Mouse (Mus musculus): ENCODE data around the gene Mrps33. TPM values are rescaled to one million over a fixed set of nuclear protein-coding genes. Genes with fewer than 3 reads are reported as not detected.

The Mrps33 gene
- total RNA-seq (2021): 100 to 1,000 TPM; 108 to 110 TPM
- long read RNA-seq, experiment 1, transcript Mrps33-201 (3 exons, 1,107 nt): major isoform, 72 of 80 reads
- long read RNA-seq, experiment 1, partial matches to known transcripts: 1 of 80 reads
- long read RNA-seq, experiment 1, other reads (novel, unspliced or antisense): 3 of 80 reads
- long read RNA-seq, experiment 2, transcript Mrps33-202 (3 exons, 500 nt): minor isoform, 8 of 232 reads
- long read RNA-seq, experiment 2, transcript Mrps33-201 (3 exons, 1,107 nt): major isoform, 214 of 232 reads
- long read RNA-seq, experiment 2, partial matches to known transcripts: 3 of 232 reads
- long read RNA-seq, experiment 2, other reads (novel, unspliced or antisense): 7 of 232 reads

DNA sequence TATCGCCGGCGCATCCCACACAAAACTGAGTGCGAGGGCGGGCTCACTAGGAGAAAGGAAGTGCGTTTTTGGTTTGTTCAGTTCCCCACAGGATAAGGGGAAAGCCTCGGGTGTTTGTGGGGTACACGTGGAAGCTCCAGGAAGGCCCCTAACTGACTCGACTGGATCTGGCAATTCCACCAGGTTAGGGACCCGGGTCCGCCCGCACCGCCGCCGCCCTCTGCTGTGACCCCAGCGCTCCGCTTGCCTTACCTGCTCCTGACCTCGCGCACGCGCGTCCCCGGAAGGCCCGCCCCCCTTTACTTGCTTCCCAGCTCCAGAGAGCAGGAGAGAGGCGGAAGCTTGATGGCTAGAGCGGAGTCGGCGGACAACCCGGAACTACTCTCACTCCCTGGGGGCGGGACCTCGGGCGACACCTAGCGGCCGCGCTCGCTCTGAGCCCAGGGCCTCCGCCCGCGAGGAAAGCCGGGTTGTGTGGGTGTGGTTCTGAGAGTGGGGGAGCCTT, at the start of gene Mrps33:
Gene Mrps33 (minus strand): TSS at position 377 of the 505 bp plus-strand sequence.
- DNase-seq (ENCODE audit: low spot score in 2 of 2): peak; percentile 94 to 97

DNA sequence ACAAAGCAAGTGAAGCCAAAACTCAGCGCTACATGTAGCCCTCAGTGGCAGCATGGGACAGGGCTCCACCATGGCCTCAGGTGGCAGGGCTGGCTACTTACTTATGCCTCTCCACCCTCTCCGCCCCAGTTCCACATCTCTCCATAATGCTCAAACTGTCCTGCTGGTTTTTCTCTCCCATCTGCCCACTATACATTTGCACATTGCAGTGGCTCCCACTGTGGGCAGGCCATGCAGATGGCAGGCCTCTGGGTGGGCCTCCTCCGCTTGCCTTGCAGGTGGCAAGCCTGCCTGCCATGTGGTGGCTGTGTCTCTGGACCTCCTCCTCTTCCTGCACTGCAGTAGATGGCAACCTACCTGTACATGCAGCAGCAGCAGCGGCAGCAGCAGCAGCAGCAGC, 38.9 kb upstream of the Mrps33 start:
- no peak for DNase-seq (ENCODE audit: low spot score in 2 of 2)

DNA sequence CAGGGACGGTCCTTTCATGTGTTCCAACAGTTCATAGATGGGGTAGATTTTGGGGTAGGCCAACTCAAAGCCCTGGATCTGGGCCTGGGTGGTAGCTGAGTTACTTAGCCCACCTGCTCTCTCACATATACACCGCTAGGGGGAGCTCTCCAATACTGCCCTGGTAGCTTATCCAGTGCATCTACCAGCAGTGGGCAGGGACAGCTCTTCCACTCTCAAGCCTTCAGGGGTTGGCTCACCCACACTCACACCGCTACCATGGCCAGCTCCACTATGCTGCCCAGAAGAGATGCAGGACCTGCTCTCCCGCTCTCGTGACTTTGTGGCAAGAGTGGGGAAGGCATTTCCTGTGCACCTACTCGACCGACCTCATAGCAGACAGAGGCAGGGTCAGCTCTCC, 38.0 kb upstream of the Mrps33 start:
- DNase-seq (ENCODE audit: low spot score in 2 of 2): no peak

DNA sequence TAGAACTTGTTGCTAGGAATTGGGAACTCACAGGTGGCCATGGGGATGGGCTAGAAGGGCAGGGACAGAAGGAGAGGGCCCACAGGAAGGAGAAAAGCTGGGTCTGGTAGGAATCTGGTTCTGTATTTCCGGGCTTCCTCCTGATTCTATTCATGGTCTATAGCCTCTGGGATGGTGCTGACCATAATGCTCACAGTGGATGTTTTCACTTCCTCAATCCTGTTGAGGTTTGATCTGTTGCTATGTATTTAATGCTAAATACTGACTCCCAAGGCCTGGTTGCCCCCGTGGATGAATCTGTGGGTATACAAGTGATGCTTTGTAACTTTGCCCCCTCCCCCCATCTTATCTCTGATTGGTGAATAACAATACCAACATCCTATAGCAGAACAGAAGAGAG, 36.8 kb upstream of the Mrps33 start:
- no peak for DNase-seq (ENCODE audit: low spot score in 2 of 2)

DNA sequence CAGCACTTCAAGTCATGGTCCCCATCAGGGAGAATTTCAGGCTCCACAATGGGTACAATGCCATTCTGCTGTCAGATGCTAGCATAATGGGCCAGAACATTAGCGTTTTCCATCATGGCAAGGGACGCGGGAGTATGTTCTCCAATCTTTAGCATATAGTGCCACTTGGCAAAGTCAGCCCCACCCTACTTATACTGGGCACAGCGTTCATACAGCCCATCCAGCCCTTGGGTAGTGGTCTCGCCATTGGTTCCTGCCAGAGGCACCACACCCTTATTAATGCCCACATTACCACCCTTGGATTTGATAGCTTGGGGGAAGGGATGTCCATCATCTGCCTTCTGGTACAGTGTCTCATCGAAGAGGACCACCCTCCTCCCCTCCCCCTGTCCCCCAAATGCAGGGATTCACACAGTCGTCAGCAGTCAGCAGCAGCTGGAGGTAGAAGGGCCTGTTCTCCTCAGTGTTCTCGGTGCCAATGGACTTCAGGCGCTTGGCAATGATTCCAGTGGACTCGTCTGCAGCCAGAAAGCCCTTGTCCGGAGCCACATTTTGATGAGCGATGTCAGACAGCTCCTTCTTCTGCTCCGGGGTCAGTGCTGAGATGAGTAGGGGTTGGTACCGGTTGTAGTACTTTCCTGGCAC, 33.0 kb upstream of the Mrps33 start:
- DNase-seq (ENCODE audit: low spot score in 2 of 2): no peak

DNA sequence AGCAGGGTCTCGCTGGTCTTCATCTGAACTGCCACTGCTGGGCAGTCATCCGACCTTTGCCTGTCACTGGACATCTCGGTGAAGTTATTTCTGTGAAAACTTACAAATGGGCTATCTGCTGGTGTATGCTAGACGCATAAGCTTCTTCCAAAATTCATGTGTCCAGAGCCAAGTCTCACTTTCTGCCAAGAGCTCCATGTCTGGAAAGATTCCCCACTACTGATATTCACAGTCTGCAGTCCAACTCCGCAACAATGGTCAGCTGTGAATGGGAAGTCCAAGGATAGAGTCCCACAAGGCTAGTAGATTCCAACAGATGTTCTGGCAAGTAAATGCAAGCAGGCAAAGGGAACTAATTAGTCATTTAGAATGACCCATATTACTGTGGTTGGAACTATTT, 17.9 kb upstream of the Mrps33 start:
- DNase-seq (ENCODE audit: low spot score in 2 of 2): no peak

DNA sequence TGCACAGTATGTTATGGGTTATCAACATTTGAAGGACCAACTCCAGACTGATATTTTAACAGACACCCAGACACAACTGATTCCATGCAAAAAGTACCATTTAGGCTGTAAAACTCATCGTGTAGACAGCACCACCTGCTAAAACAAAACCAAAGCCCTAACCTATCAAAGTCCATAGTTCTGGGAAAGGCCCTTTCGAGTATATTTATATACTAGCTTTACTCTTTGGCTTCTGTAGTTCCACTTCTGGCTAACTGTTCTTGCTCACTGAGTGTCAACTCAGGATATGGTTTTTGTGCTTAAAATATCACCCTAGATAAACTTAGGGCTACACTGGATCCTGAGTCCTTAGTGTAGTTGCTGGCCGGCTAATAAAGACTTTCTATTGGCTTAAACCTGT, 10.5 kb upstream of the Mrps33 start:
- no peak for DNase-seq (ENCODE audit: low spot score in 2 of 2)

DNA sequence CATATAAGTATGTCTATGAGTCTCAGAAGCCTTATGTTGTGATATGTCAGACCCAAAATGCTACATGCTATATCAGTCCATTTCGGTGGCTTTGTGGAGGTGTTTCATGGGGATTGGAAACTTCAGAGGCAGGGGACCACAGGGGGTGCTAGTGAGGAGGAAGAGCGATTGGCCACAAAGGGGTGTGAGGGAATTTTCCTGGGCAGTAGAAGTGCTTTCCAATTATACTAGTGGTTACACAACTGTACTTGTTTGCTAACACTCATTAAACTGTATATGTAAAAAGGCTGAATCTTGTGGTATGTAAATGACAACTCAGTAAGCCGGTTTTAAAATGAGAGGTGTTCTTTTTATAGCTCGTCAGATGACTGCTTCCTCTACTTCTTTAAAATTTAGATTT, 8.1 kb upstream of the Mrps33 start:
- no peak for DNase-seq (ENCODE audit: low spot score in 2 of 2)

DNA sequence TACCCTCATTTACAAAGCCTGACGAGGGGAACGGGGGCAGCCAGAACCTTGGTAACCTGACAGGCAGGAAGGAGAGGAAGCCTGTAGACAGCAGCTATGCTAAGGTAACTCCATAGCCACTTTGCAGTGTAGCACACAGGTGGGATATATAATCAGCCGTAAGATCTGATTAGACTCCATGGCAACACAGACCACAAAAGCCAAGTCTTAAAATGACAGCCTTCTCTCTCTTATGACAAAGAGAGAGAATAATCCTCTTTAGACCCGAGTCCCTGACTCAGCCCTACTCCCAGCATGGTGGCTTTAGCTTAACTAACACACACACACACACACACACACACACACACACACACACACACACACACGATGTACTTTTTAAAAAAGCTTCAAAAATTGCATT, 2.3 kb downstream of the Mrps33 start:
- DNase-seq (ENCODE audit: low spot score in 2 of 2): no peak

DNA sequence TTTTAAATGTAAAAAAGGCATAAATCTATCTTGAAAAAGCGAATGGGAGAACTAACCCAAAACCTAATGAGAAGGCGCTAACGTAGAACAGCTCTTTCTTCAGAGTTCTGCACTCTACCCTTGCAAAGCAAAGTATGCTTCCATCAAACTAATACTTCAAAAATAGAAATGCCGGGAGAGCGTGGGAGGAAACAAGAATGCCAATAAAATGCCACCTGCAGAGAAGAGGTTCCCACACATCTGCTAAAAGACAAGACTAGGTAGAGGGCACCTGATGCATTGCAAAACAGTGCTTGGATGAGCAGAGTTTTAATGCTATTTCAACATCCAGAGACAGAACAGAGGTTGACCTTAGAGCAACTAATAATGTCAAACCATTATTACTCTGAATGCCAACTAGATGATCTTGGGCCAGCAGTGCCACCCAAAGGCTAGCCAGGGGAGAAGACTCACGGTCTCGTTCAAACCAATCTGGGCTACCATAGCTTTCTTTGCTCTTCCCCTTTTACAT, 3.7 kb downstream of the Mrps33 start:
- DNase-seq (ENCODE audit: low spot score in 2 of 2): no peak

DNA sequence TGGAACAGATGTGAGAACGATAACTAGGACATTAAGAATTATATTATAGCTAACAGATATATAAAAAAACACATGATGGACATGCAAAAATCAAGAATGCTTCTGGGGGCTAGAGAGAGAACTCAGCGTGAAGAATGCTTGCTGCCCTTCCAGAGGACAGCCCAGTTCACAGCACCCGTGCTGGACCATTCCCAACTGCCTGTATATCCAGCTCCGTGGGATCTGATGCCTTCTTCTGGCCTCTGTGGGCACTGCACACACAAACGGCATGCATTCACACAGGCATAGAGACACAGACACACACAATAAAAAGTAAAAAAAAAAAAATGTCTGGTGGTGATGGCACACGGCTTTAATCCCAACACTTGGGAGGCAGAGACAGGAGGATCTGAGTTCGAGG, 4.5 kb downstream of the Mrps33 start:
- DNase-seq (ENCODE audit: low spot score in 2 of 2): no peak

DNA sequence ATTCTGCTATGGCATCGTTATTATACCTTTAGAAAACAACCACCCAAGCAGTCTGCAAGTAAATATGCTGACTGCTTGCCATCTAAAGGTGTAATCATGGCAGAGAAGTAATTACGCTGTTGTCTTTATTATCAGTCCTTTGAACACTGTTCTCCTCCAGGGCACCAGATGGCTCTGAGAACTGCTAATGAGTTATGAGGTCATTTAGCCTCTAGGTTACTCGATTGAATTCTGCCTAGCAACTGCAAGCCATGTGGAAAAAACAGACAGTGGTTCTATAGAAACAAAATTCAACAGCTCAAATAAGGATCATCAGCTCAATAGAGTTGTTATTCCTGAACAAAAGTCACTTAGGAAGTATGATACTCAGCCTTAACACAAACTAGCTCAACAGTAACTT, 4.9 kb downstream of the Mrps33 start:
- DNase-seq (ENCODE audit: low spot score in 2 of 2): no peak

DNA sequence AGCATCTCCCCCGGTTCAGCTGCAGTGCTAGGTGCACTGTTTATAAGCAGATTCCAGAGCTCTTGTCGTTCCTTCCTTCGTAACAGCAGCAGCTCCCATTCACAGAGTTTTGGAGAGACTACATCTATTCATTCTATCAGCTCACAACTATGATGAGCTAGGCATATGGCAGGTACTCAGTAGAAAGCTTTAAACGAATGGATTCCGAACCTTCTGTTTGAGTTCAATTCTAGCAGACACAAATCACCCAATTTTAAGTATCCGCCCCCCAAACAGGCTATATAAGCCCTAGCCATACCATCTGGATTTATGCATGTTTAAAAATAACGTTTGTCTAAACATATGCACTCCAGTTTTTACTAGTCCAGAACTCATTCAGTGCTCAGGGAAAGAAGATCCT, 9.8 kb downstream of the Mrps33 start:
- DNase-seq (ENCODE audit: low spot score in 2 of 2): no peak

DNA sequence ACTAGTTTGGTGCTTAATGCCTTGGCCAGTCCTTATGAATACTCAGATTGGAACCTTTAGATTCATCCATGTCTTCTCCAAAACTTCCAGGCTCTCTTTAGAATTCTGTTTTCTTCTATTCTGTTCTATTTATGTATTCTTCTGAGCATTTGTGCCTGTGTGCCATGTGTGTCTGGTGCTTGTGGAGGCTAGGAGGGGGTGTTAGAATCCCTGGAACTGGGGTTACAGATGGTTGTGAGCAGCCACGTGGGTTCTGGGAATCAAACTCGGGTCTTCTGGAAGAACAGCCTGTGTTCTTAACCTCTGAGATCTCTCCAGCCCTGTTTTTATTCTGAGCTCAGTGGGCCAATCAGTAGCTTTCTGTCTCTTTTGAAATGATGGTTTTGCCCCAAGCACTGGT, 13.7 kb downstream of the Mrps33 start:
- peak in 1 of 2 experiments; percentile 37 for DNase-seq (ENCODE audit: low spot score in 2 of 2)

DNA sequence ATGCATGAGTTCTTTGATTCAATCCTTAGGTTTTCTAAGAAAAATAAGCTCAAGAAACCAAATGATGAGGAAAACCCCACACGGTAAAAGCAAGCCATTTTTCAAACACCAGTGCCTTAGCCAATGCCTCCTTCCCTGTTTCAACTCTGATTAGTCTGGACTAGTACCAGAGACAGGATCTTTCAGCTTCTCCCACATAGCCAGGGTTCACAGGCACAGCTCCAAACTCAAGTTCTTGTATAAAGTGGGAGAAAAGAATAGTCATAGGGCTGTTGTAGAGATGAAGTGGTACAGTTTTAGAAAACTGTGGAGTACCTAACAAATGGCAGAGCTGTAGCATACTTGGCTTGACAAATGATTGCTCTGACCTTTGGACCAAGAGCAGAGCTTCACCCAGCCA, 14.6 kb downstream of the Mrps33 start:
- DNase-seq (ENCODE audit: low spot score in 2 of 2): no peak

DNA sequence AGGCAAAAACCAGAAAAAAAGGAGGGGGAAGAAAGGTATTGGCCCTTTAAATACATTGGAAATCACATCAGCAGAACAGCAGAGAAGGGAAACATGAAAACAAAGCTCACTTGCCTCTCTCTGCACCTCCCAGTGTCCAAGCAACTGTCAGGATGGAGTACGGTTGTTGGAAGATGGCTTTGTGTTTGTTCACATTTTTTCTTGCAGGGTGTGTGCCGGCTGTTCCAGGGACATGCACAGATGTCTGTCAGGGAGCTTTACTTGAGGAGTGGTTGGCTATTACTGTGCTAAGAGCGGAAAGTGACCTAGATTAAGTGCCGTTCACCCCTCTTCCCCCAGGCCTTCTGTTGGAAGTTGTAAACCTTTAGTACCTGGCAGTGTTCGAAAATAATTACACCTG, 19.0 kb downstream of the Mrps33 start:
- DNase-seq (ENCODE audit: low spot score in 2 of 2): no peak

DNA sequence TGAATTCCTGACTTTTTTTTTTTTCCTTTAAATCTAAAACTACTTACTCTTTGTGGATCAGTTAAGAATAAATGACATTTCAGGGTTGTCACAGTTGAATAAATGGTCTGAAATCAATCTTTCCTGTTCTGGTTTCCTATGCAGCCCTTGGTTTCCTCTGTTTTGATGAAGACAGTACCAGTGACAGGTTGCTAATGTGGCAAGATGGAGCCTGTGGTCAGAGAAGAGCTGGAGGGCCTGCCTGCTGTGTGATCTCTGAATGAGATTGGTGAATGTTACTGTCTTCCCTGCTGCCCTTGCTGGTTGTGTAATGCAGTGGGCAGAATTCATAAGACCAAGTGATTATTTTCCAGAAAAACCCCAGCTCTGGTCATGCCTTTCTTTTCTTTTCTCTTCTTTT, 22.4 kb downstream of the Mrps33 start:
- DNase-seq (ENCODE audit: low spot score in 2 of 2): no peak

DNA sequence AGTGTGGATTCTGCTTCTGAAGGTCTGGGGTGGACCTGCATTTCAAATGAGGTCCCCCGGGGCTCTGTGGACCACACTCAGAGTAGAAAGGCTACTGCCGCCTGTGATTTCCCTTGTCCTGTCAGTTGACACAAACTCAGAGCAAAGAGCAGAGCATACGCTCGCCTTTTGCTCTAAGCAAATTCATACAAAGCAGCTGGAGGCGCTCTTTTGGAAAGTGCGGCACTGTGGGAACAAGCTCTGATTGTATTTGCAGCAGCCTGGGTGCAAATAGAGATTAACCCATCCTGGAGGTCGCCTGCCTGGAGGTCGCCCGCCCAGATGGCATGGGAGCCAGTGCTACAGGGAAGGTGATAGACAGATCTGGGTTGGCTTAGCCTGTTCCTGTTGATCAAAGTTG, 23.0 kb downstream of the Mrps33 start:
- DNase-seq (ENCODE audit: low spot score in 2 of 2): no peak

DNA sequence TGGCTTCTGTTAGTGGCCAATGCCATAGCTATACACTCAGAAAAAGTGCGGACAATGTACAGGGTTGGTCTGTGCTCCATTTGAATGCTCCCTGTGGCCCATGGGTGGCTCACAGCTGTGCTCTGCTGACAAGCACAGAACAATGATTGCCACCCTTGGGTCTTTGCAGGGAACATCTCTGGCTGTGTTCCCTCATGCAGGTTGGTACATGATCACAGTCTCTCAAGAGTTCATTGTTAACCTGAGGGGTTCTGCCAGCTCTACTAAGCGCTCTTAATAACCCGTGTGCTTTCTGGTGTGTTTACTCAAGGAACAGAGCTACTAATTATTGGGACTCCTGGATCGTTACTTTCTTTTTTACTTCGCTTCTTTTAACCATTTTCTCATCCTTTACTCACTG, 24.8 kb downstream of the Mrps33 start:
- DNase-seq (ENCODE audit: low spot score in 2 of 2): no peak

DNA sequence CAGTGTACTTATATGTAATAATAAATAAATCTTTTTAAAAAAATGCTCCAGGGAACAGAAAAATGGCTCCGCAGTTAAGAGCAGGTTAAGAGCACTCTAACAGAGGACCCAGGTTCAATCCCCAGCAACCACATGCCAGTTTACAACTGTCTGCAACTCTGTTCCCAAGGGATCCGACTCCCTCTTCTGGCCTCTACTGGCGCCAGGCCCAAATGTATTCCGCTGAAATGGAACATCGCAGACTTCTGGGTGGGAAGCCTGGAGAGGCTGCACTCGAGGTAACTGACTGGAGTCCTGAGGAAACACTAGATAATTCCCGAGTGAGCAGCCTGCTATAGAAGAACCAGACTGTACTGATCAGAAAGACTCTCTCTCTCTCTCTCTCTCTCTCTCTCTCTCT, 27.3 kb downstream of the Mrps33 start:
- DNase-seq (ENCODE audit: low spot score in 2 of 2): no peak

DNA sequence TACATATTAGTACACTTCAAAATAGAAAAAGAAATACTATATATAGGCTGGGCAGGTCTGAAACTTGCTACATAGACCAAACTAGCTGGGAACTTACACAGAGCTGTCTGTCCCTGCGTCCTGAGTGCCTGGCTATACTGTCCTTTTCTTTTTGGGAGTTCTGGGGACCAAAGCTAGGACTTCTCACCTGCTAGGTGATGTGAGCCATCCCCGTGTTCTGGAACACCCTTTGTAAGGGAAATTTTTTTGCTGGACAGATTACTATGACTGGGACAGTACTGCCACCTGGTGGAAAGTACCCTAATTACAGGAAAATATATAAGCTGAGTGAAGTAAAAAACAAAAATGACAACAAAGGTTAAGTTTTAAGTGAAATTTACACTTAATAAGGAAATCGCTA, 28.2 kb downstream of the Mrps33 start:
- DNase-seq (ENCODE audit: low spot score in 2 of 2): no peak

DNA sequence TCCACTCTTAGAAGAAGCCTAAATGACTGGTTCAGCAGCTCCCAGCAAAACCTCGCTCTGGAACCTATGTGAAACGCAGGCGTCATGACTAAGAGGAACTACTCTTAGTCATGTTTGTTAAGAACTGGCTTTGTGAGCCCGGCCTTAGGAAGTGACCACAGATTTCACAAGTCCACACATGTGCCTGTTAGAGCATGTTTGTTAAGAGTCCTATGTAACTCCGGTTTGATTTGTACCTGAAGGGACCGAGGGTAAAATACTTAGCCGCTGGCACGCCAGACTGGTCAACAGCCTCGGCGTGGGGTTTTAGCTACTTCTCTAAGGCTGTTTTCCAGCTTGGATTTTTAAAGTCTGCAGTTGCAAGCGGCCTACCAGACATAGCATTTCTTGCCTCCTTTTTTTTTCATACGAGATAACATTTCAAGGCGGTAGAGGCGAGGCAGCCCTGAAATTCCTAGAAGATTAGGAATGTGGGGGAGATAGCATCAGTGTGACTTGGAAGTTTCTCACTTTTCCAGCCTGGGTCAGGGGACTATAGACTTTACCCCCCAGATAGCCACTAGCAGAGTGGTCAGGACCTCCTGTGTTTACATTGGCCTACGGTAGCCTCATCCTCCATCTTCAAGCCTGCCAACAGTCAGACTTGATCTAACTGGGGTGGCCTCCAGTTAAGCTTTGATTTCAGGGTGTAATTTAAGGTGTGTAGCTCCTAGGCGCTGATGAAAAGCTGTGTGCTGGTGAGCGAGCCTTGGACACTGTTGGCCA, 28.8 kb downstream of the Mrps33 start:
- no peak for DNase-seq (ENCODE audit: low spot score in 2 of 2)

All from layer of hippocampus, postnatal 14 days (tissue).